Mouse (Mus musculus) forebrain, embryonic 12.5 days (tissue): Measurements from ENCODE around the gene Megf8. TPM values are rescaled to one million over a fixed set of nuclear protein-coding genes. Genes with fewer than 3 reads are reported as not detected.
A peak's percentile ranks its signal among the peaks of the same experiment; 100 is the strongest.
"Not testable (repeated sequence)": the region's sequence is repeated elsewhere in the genome, so short reads cannot be mapped to it uniquely, and the experiment has no call there.

Source experiments
- ATAC-seq: fragments of 200-750 bp; cut with Nextera tagmentation; 2 replicates; pipeline ENCODE4 v1.8.0; 2017; ENCODE audit warnings: moderate TSS enrichment; ENCODE audit not compliant: low FRiP score
- H3K27ac ChIP-seq: fragments of 300-500 bp; sonication (generic); 2 replicates; pipeline ENCODE4 v1.5.1; 2016; ENCODE audit warnings: mild to moderate bottlenecking
- H3K27me3 ChIP-seq: fragments of 300-500 bp; sonication (generic); 2 replicates; pipeline ENCODE4 v1.6.1; 2016; ENCODE audit warnings: mild to moderate bottlenecking
- H3K36me3 ChIP-seq: fragments of 300-500 bp; sonication (generic); replicated peaks from 2 replicates; pipeline ENCODE4 v1.6.1; 2016; ENCODE audit warnings: mild to moderate bottlenecking
- H3K4me1 ChIP-seq: fragments of 300-500 bp; sonication (generic); 2 replicates; pipeline ENCODE4 v1.6.1; 2016
- H3K4me2 ChIP-seq: fragments of 300-500 bp; sonication (generic); 2 replicates; pipeline ENCODE4 v1.6.1; 2016; ENCODE audit warnings: mild to moderate bottlenecking, moderate library complexity
- H3K4me3 ChIP-seq: fragments of 300-500 bp; sonication (generic); replicated peaks from 2 replicates; pipeline ENCODE4 v1.5.1; 2016; ENCODE audit warnings: mild to moderate bottlenecking
- H3K9ac ChIP-seq: fragments of 300-500 bp; sonication (generic); 2 replicates; pipeline ENCODE4 v1.6.1; 2016; ENCODE audit warnings: mild to moderate bottlenecking
- H3K9me3 ChIP-seq: fragments of 300-500 bp; sonication (generic); 2 replicates; pipeline ENCODE4 v1.6.1; 2016
- WGBS: fragments of 180-500 bp; shearing (Covaris S2); methylation state at CpG from one replicate; pipeline ENCODE4 v1.1.7; 2016; 5-methylcytosine and 5-hydroxymethylcytosine counted together
- polyA plus RNA-seq: library from polyadenylated mRNA; unstranded; fragments of >200 nt; fragmentation: Nextera tagmentation; extraction: Ambion mirVana; gene quantifications from 2 replicates; pipeline ENCODE4 v1.2.1, GENCODE M21; 2016

Megf8 gene
- polyA plus RNA-seq, 1 experiment from 2014 or later: 18.8 TPM

- no peaks in the 10 kb centered on the region for H3K36me3 ChIP-seq
- H3K4me2 ChIP-seq: peak overlapping the region; percentile 81
- H3K4me3 ChIP-seq: peak overlapping the region; percentile 62
- peaks cover 33% of the 10 kb centered on the region for H3K27me3 ChIP-seq
- H3K4me1 ChIP-seq: peaks cover 13% of the 10 kb centered on the region
- H3K9ac ChIP-seq: peak overlapping the region; percentile 69; the same call in 1 of the 2 replicates
- peak overlapping the region; percentile 71; the same call in 1 of the 2 replicates for H3K27ac ChIP-seq
- 43% methylated on average over 2 of the region's 2 CpGs for WGBS
- ATAC-seq: 0 out of 2 replicates have a peak, but pooled peaks have one; percentile 16
- H3K9me3 ChIP-seq: no peaks in the 10 kb centered on the region
Observed at GRCm38 (mm10) chr7:25306614-25306996, 10.4 kb upstream of the Megf8 start.

GRCm38 (mm10) chr7:25308702-25309318 is 8.2 kb upstream of the Megf8 start:
- Histone ChIP-seq H3K4me1 (peaks cover 13% of the 10 kb centered on the region), H3K9ac (peak overlapping the region; percentile 17; the same call in 1 of the 2 replicates), H3K36me3 (no peaks in the 10 kb centered on the region), H3K4me2 (no peak overlapping the region), H3K9me3 (no peaks in the 10 kb centered on the region), H3K27me3 (peaks cover 51% of the 10 kb centered on the region), H3K4me3 (no peak overlapping the region), H3K27ac (no peak overlapping the region)
- ATAC-seq: no peak
- 67% methylated on average over 17 of the region's 17 CpGs for WGBS

- no peak overlapping the region for H3K9ac ChIP-seq
Observed at GRCm38 (mm10) chr7:25309425-25309824, 7.5 kb upstream of the Megf8 start.

GRCm38 (mm10) chr7:25311193-25311592 is 5.8 kb upstream of the Megf8 start:
- ATAC-seq: no peak
- 80% methylated on average over 11 of the region's 11 CpGs for WGBS
- peaks cover 74% of the 10 kb centered on the region for H3K27me3 ChIP-seq

More at GRCm38 (mm10) chr7:25309425-25309824, 7.5 kb upstream of the Megf8 start:
- WGBS: 85% methylated on average over 9 of the region's 9 CpGs
- Histone ChIP-seq H3K4me3 (no peak overlapping the region), H3K4me2 (no peak overlapping the region), H3K27ac (no peak overlapping the region), H3K27me3 (peaks cover 57% of the 10 kb centered on the region), H3K4me1 (peaks cover 13% of the 10 kb centered on the region), H3K36me3 (no peaks in the 10 kb centered on the region), H3K9me3 (no peaks in the 10 kb centered on the region)
- ATAC-seq: no peak

GRCm38 (mm10) chr7:25313325-25313724 is 3.6 kb upstream of the Megf8 start:
- Histone ChIP-seq H3K9ac (no peak overlapping the region), H3K4me1 (peaks cover 27% of the 10 kb centered on the region), H3K4me2 (no peak overlapping the region), H3K9me3 (no peaks in the 10 kb centered on the region), H3K27ac (no peak overlapping the region), H3K36me3 (no peaks in the 10 kb centered on the region), H3K27me3 (peaks cover 63% of the 10 kb centered on the region), H3K4me3 (no peak overlapping the region)
- WGBS: 43% methylated on average over 7 of the region's 7 CpGs
- no peak for ATAC-seq

More at GRCm38 (mm10) chr7:25311193-25311592, 5.8 kb upstream of the Megf8 start:
- Histone ChIP-seq H3K9ac (no peak overlapping the region), H3K27ac (no peak overlapping the region), H3K4me2 (no peak overlapping the region), H3K36me3 (no peaks in the 10 kb centered on the region), H3K4me3 (no peak overlapping the region), H3K9me3 (no peaks in the 10 kb centered on the region), H3K4me1 (peaks cover 19% of the 10 kb centered on the region)

- WGBS: 1% methylated on average over 51 of the region's 51 CpGs
- Histone ChIP-seq H3K36me3 (no peaks in the 10 kb centered on the region), H3K4me3 (peak overlapping the region; percentile 48), H3K9me3 (no peaks in the 10 kb centered on the region), H3K9ac (peak overlapping the region; percentile 64), H3K4me2 (peak overlapping the region; percentile 75), H3K27me3 (peaks cover 54% of the 10 kb centered on the region), H3K4me1 (peaks cover 33% of the 10 kb centered on the region), H3K27ac (no peak overlapping the region)
- no peak for ATAC-seq
Observed at GRCm38 (mm10) chr7:25314606-25315305, 2.2 kb upstream of the Megf8 start.

- H3K27me3 ChIP-seq: peaks cover 54% of the 10 kb centered on the region
Observed at GRCm38 (mm10) chr7:25315306-25316041, 1.5 kb upstream of the Megf8 start.

GRCm38 (mm10) chr7:25317446-25317999 is 559 bp downstream of the Megf8 start:
- Histone ChIP-seq H3K4me1 (peaks cover 47% of the 10 kb centered on the region), H3K27me3 (peaks cover 36% of the 10 kb centered on the region), H3K36me3 (no peaks in the 10 kb centered on the region), H3K9me3 (no peaks in the 10 kb centered on the region), H3K4me3 (peak overlapping the region; percentile 52), H3K9ac (peak overlapping the region; percentile 80), H3K27ac (peak overlapping the region; percentile 79), H3K4me2 (peak overlapping the region; percentile 99)
- 20% methylated on average over 21 of the region's 21 CpGs for WGBS
- ATAC-seq: no peak

More at GRCm38 (mm10) chr7:25315306-25316041, 1.5 kb upstream of the Megf8 start:
- ATAC-seq: no peak
- Histone ChIP-seq H3K9me3 (no peaks in the 10 kb centered on the region), H3K36me3 (no peaks in the 10 kb centered on the region), H3K4me3 (peak overlapping the region; percentile 48), H3K4me1 (peaks cover 33% of the 10 kb centered on the region), H3K27ac (no peak overlapping the region), H3K9ac (peak overlapping the region; percentile 64), H3K4me2 (peak overlapping the region; percentile 75)
- under 1% methylated on average over 63 of the region's 69 CpGs for WGBS

GRCm38 (mm10) chr7:25322058-25322484 is 5.1 kb downstream of the Megf8 start:
- H3K27me3 ChIP-seq: no peaks in the 10 kb centered on the region
- no peaks in the 10 kb centered on the region for H3K36me3 ChIP-seq
- no peak overlapping the region for H3K4me3 ChIP-seq
- no peaks in the 10 kb centered on the region for H3K9me3 ChIP-seq
- H3K9ac ChIP-seq: peak overlapping the region; percentile 25
- H3K27ac ChIP-seq: peak overlapping the region; percentile 80
- peak overlapping the region; percentile 29; the same call in 1 of the 2 replicates for H3K4me2 ChIP-seq
- ATAC-seq: 0 out of 2 replicates have a peak, but pooled peaks have one; percentile 40
- peaks cover 31% of the 10 kb centered on the region for H3K4me1 ChIP-seq
- WGBS: 0% methylated on average over 6 of the region's 6 CpGs

- ATAC-seq: no peak
- H3K9ac ChIP-seq: no peak overlapping the region
- no peaks in the 10 kb centered on the region for H3K27me3 ChIP-seq
- WGBS: 97% methylated on average over 2 of the region's 2 CpGs
- no peak overlapping the region for H3K4me2 ChIP-seq
- peaks cover 4% of the 10 kb centered on the region for H3K36me3 ChIP-seq
- H3K4me3 ChIP-seq: no peak overlapping the region
- no peaks in the 10 kb centered on the region for H3K9me3 ChIP-seq
- H3K4me1 ChIP-seq: peaks cover 21% of the 10 kb centered on the region
- no peak overlapping the region for H3K27ac ChIP-seq
Observed at GRCm38 (mm10) chr7:25323219-25323618, 6.3 kb downstream of the Megf8 start.

GRCm38 (mm10) chr7:25325431-25325830 is 8.5 kb downstream of the Megf8 start:
- not testable (repeated sequence) for H3K4me2 ChIP-seq, H3K27ac ChIP-seq, H3K27me3 ChIP-seq, H3K4me3 ChIP-seq, ATAC-seq, H3K9me3 ChIP-seq, H3K9ac ChIP-seq
- Histone ChIP-seq H3K36me3 (peaks cover 18% of the 10 kb centered on the region), H3K4me1 (peaks cover 14% of the 10 kb centered on the region)
- WGBS: 93% methylated on average over 5 of the region's 6 CpGs

- Histone ChIP-seq H3K36me3 (peaks cover 26% of the 10 kb centered on the region), H3K27me3 (no peaks in the 10 kb centered on the region), H3K4me3 (no peak overlapping the region), H3K4me1 (peaks cover 11% of the 10 kb centered on the region), H3K9ac (no peak overlapping the region), H3K4me2 (no peak overlapping the region), H3K9me3 (no peaks in the 10 kb centered on the region), H3K27ac (no peak overlapping the region)
- 93% methylated on average over 8 of the region's 8 CpGs for WGBS
- no peak for ATAC-seq
Observed at GRCm38 (mm10) chr7:25326233-25326632, 9.3 kb downstream of the Megf8 start.
